Mouse (Mus musculus): ENCODE data around the gene Nr2e1.

Gene Nr2e1

DNA sequence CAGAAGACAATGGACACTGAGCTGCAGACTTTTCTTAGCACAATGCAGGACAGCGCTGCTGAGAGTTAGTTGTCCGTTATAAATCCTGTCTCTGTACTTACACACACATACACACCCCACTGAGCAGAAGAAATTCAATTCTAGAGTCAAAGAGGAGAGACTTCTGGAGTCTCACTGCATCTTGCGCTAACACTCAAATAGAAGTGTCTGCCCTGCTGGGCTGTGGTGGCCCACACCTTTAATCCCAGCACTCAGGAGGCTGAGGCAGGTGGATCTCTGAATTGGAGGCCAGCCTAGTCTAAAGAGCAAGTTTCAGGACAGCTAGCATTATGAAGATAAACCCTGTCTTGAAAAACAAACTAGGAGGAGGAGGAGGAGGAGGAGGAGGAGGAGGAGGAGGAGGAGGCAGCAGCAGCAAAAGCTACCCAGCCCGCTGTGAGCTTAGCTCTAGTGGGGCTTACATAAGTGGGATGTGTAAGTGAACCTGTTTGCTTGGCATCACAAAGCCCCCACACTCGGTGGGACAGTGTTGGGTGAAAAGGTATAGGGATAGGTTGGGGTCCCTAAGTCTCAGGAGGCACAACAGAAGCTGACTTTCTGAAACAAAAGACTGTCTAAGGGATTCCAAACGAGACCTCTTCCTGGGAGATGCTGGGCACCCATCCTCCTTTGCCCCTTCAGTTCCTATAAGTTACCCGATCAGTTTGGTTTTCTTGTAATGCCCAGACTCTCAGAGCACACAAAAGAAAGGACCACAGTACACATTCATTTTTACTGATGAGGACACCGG lies 4.7 kb upstream of the Nr2e1 start:
- DNase-seq (ENCODE audit: low read depth, low spot score) = no peak

- no peak for DNase-seq (ENCODE audit: low read depth, low spot score)
These were observed 2.3 kb upstream of the Nr2e1 start for GRCm38 (mm10) chr10:42585596-42586305.

- DNase-seq (ENCODE audit: low read depth, low spot score) = no peak
These were observed 1.7 kb upstream of the Nr2e1 start for GRCm38 (mm10) chr10:42585156-42585555.

DNA sequence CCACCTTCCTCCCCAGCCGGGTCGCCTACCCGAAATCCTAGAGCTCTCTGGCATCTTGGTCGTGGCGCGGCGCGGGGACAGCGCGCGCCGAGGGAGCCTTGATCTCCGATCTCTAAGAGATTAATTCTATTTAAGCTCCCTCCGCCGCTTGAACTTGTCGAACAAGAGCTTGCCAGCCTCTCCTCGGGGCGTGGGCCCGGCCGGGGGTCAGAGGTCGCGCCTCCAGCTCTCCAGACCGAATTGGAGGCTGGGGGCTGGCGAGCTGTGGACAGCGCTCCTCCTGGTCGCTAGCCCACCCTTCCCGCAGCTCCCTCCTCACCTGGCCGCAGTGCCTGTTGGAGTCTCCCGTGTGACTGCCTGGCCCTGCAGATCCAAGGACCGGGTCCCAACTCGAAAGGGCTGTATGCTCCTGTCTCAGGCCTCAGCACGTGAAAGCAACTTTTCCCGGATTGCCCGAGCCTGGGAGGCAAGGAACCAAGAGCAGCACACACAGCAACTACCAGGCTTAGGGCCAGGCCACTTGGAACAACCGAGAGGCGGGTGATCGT lies 1.1 kb upstream of the Nr2e1 start:
- DNase-seq (ENCODE audit: low read depth, low spot score) = no peak

DNA sequence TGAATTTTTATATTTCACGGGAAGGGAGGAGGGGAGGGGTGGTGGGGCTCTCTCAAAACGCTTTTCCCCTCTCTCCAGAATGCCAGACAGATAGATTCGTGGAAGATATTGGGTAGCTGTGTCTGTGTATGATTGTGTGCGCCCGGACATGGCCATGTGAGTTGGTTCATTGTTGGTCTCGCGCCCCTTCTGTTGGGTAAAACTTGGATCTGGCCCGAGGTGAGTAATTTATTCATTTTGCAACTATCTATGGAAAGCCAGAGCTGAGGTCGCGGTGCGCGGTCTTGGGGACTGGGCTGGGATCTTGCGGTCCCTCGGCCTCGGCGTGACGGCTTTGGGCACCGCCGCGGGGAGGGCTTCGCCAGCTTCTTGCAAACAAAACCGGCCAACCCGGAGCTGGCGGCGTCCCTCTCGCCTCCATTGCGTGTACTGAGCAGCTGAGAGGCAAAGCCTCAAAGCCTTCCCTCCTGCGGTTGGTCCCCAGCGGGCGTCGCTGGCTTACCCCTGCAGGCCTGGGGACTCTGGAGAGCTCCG lies 537 bp upstream of the Nr2e1 start:
- DNase-seq (ENCODE audit: low read depth, low spot score) = no peak

- no peak for DNase-seq (ENCODE audit: low read depth, low spot score)
These were observed 794 bp downstream of the Nr2e1 start for GRCm38 (mm10) chr10:42582566-42583110.

GRCm38 (mm10) chr10:42581694-42582565 lies 1.5 kb downstream of the Nr2e1 start:
- DNase-seq (ENCODE audit: low read depth, low spot score) = no peak

DNA sequence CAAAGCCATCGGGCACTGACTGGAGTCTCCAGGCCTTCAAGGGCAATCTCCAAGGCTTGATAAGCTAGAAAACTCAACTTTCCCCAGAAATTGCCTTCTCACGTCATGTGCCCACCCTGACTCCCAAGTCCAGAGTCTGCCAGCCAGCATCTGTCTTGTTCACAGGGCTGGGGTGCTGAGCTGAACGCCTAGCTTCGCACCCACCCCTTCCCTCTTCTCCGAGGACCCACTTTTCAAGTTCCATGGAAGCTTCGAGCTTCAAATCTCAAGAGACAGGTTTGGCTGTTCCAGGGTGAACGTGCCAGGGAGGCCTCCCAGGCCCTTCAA lies 2.5 kb downstream of the Nr2e1 start:
- no peak for DNase-seq (ENCODE audit: low read depth, low spot score)

DNA sequence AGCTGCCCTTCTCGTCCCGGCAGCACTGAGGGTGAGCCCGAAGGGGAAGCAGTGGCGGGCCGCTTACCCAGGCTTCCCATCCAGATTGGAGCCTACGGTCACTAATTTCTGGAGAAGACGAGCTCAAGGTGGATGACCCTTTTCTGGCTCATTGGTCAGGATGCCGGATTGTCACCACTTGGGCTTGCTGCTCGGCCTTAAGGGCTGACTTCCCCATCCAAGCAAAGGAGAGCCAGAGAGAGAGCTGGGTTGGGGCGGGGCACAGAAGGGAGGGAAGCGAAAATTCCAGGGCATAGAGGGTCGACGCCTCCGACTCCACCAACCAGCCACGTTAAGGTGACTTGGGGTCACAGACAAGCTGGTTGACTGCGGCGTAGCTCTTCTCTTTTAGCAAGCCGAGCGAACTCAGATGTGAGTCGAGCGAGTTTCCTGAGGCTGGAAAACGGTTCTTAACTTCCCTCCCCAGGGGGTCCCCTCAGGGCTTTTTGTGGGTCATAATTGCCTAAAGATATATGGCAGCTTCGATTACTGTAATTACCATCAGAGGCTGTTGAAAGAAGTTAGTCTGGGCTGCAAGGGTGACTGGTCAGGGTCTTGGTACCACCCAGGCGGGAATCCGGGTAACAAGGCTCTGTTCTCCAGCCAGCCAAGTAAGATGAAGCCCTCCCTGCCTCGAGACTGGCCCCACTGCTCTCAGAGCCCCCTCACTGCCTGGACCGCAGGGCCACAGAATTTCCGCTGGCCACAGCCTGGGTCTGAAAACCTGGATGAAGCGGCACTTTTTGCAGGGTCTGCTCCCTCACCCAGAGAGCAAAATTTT lies 3.1 kb downstream of the Nr2e1 start:
- no peak for DNase-seq (ENCODE audit: low read depth, low spot score)

GRCm38 (mm10) chr10:42579475-42580130 lies 3.8 kb downstream of the Nr2e1 start:
- no peak for DNase-seq (ENCODE audit: low read depth, low spot score)

- DNase-seq (ENCODE audit: low read depth, low spot score) = no peak
These were observed 4.5 kb downstream of the Nr2e1 start for GRCm38 (mm10) chr10:42578698-42579474.

- no peak for DNase-seq (ENCODE audit: low read depth, low spot score)
These were observed 5.2 kb downstream of the Nr2e1 start for GRCm38 (mm10) chr10:42578281-42578675.

DNA sequence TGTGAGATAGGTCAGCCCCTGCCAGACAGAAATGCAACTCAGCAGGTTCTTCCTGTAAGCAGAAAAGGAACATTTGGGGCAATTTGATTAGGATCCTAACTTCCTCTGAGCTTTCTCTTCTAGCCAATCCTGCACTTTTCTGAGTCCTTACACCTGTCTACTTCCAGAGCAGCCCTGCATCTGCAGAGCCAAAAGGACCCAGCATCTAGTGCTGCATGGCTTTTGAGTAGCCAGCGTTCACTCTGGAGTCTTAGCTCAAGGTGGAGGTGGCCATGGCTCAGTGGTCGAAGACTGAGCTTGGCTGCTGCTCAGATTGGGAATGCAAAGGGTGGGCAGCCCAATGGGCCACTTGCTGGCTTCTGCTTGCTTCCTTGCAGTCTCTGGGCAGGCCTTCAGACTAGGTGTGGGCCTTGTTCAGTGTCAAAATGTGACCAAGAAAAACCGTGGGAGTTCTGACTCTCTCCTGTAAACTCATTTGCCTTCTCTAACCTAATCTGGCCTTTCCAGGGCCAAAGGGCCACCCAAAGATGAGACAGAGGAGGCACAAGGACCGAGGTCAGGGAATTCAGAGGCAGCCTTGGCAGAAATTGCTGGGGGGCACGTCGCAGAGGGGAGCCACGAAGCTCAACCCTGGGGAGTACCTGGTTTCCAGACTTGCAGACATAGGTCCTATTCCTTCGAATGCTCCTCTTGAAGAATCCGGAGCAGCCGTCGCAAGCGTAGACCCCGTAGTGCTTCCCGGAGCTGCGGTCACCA lies 5.7 kb downstream of the Nr2e1 start:
- no peak for DNase-seq (ENCODE audit: low read depth, low spot score)

- no peak for DNase-seq (ENCODE audit: low read depth, low spot score)
These were observed 8.8 kb downstream of the Nr2e1 start for GRCm38 (mm10) chr10:42574639-42575038.

- no peak for DNase-seq (ENCODE audit: low read depth, low spot score)
These were observed 10.5 kb downstream of the Nr2e1 start for GRCm38 (mm10) chr10:42572971-42573370.

GRCm38 (mm10) chr10:42572567-42572966 lies 10.9 kb downstream of the Nr2e1 start:
- no peak for DNase-seq (ENCODE audit: low read depth, low spot score)

GRCm38 (mm10) chr10:42562272-42562671 lies 21.2 kb downstream of the Nr2e1 start:
- no peak for DNase-seq (ENCODE audit: low read depth, low spot score)

GRCm38 (mm10) chr10:42559581-42560200 lies 23.7 kb downstream of the Nr2e1 start:
- DNase-seq (ENCODE audit: low read depth, low spot score) = no peak
